In the genomic region with DNA sequence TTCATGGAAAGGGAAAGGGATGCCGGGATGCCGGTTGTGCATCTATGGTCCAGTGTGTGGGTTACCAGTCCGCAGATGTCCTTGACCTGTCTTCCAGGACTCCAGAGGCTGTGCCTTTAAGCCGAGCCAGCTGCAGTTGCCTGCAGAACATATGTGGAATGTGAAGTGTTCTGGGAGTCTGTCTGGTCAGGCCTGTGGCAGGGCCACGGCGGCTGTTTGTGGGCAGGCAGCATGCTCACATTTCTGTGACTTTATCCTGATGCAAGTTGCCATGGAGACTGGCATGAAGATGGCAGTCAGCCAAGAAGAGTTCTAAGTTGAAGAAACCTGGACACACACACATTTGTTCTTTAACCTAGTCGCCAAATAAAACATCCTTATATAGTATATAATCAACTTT, we compare ENCODE assay signal across 14 mouse cellular contexts.
DNase-seq lines count a peak whose midpoint lies in the region; ATAC-seq lines count a peak whose summit lies in the region.
"Had no signal": no experiment of that assay in that cellular context is flagged by ENCODE, and none has a peak within 500 bp of the region (broad histone marks: within the 10 kb centered on the region; RNA-seq: fewer than 3 reads in every experiment).

No protein-coding gene starts in this region.

- H3K27me3 ChIP-seq in hindbrain, embryonic 11.5 days (ENCODE audit: control insufficient read depth, insufficient read depth, low read length), result no peaks in the 10 kb centered on the region
- H3K27me3 ChIP-seq in hindbrain, embryonic 12.5 days, result no peaks in the 10 kb centered on the region
- H3K27me3 ChIP-seq: liver, embryonic 15.5 days; midbrain, embryonic 15.5 days had no signal

- DNase-seq in cerebellum, postnatal 10 days, result peak; percentile 34 to 35
- no peak for DNase-seq in cerebellum, postnatal 25 days
- peak; percentile 14 for DNase-seq in hindbrain, embryonic 11.5 days (ENCODE audit: low spot score)
- peak; percentile 23 for DNase-seq in retina, postnatal 1 day
- DNase-seq in retina, embryonic 14.5 days (ENCODE audit: low spot score), result no peak
- DNase-seq in yolk sac, embryonic 10.5 days (ENCODE audit: low spot score), result peak; percentile 21
- no peak for DNase-seq in adrenal gland, postnatal 25 days
- DNase-seq: cerebellum, adult 11 months; gastrocnemius, postnatal 36 days; thymus, postnatal 14 days had no signal

- H3K9me3 ChIP-seq in hindbrain, embryonic 11.5 days (ENCODE audit: control insufficient read depth, low read length), result no peaks in the 10 kb centered on the region
- no peaks in the 10 kb centered on the region for H3K9me3 ChIP-seq in hindbrain, embryonic 12.5 days (replicated peaks)
- H3K9me3 ChIP-seq: liver, embryonic 15.5 days; midbrain, embryonic 15.5 days had no signal

- no peak overlapping the region for H3K4me3 ChIP-seq in hindbrain, embryonic 11.5 days (ENCODE audit: low read depth, low read length)
- H3K4me3 ChIP-seq in hindbrain, embryonic 12.5 days, result no peak overlapping the region
- H3K4me3 ChIP-seq: liver, embryonic 15.5 days; midbrain, embryonic 15.5 days had no signal

- no peak overlapping the region for H3K27ac ChIP-seq in hindbrain, embryonic 11.5 days (ENCODE audit: low read depth, low read length)
- H3K27ac ChIP-seq in hindbrain, embryonic 12.5 days, result no peak overlapping the region
- H3K27ac ChIP-seq: liver, embryonic 15.5 days; midbrain, embryonic 15.5 days had no signal

- H3K4me2 ChIP-seq in hindbrain, embryonic 11.5 days (replicated peaks; ENCODE audit: low read depth, low read length), result no peak overlapping the region
- H3K4me2 ChIP-seq in hindbrain, embryonic 12.5 days (replicated peaks), result no peak overlapping the region
- H3K4me2 ChIP-seq: liver, embryonic 15.5 days; midbrain, embryonic 15.5 days had no signal

- H3K9ac ChIP-seq in hindbrain, embryonic 11.5 days (ENCODE audit: low read depth, low read length), result no peak overlapping the region
- H3K9ac ChIP-seq in hindbrain, embryonic 12.5 days, result no peak overlapping the region
- H3K9ac ChIP-seq: liver, embryonic 15.5 days; midbrain, embryonic 15.5 days had no signal

- no peaks in the 10 kb centered on the region for H3K4me1 ChIP-seq in hindbrain, embryonic 11.5 days (replicated peaks; ENCODE audit: control insufficient read depth, insufficient read depth, low read length)
- 0 out of 2 replicates have a peak, but pooled peaks cover 3% of the 10 kb centered on the region for H3K4me1 ChIP-seq in hindbrain, embryonic 12.5 days
- H3K4me1 ChIP-seq: liver, embryonic 15.5 days had no signal

- 76% methylated on average over 7 of the region's 7 CpGs for WGBS in hindbrain, embryonic 11.5 days
- WGBS in hindbrain, embryonic 12.5 days, result 69% methylated on average over 7 of the region's 7 CpGs

- no peak for ATAC-seq in hindbrain, embryonic 11.5 days (ENCODE audit: low FRiP score)
- no peak for ATAC-seq in hindbrain, embryonic 12.5 days (ENCODE audit: low FRiP score)
- ATAC-seq: intestine, postnatal 0 days; midbrain, embryonic 15.5 days had no signal

- no peaks in the 10 kb centered on the region for H3K36me3 ChIP-seq in hindbrain, embryonic 11.5 days (ENCODE audit: control insufficient read depth, insufficient read depth, low read length)
- no peaks in the 10 kb centered on the region for H3K36me3 ChIP-seq in hindbrain, embryonic 12.5 days
- H3K36me3 ChIP-seq: liver, embryonic 15.5 days; midbrain, embryonic 15.5 days had no signal

Comparison
In these comparisons a context has a peak if more than half of its experiments do, and no peak if none do; other contexts are left out.
1. DNase-seq: peak in cerebellum, postnatal 10 days (2 of 2), hindbrain, embryonic 11.5 days (single experiment), retina, postnatal 1 day (single experiment) and yolk sac, embryonic 10.5 days (single experiment); none in cerebellum, postnatal 25 days (0 of 2), retina, embryonic 14.5 days (single experiment) and adrenal gland, postnatal 25 days (single experiment).